Mouse (Mus musculus) midbrain, embryonic 15.5 days (tissue): ENCODE measurements at regions not wholly inside any gene's neighbourhood (a gene's known extent, or its start where the extent isn't known, plus 50 kb on each side); places are given as distances from the start of the nearest gene placed in this dataset.

Experiments
- ATAC-seq: fragments of 200-750 bp; cut with Nextera tagmentation; replicated peaks from 2 replicates; pipeline ENCODE4 v1.8.0; 2017; ENCODE audit warnings: moderate TSS enrichment
- H3K27ac ChIP-seq: fragments of 300-500 bp; sonication (generic); 2 replicates; pipeline ENCODE4 v1.5.1; 2015; ENCODE audit warnings: mild to moderate bottlenecking, inconsistent platforms
- H3K27me3 ChIP-seq: fragments of 300-500 bp; sonication (generic); replicated peaks from 2 replicates; pipeline ENCODE4 v1.6.1; 2015; ENCODE audit warnings: inconsistent platforms
- H3K36me3 ChIP-seq: fragments of 300-500 bp; sonication (generic); replicated peaks from 2 replicates; pipeline ENCODE4 v1.6.1; 2015; ENCODE audit warnings: inconsistent platforms
- H3K4me1 ChIP-seq: fragments of 300-500 bp; sonication (generic); 2 replicates; pipeline ENCODE4 v1.6.1; 2015; ENCODE audit warnings: inconsistent platforms
- H3K4me2 ChIP-seq: fragments of 300-500 bp; sonication (generic); 2 replicates; pipeline ENCODE4 v1.6.1; 2015; ENCODE audit warnings: inconsistent platforms, mild to moderate bottlenecking, moderate library complexity
- H3K4me3 ChIP-seq: fragments of 300-500 bp; sonication (generic); 2 replicates; pipeline ENCODE4 v1.5.1; 2015; ENCODE audit warnings: mild to moderate bottlenecking, inconsistent platforms
- H3K9ac ChIP-seq: fragments of 300-500 bp; sonication (generic); 2 replicates; pipeline ENCODE4 v1.6.1; 2015; ENCODE audit warnings: mild to moderate bottlenecking, inconsistent platforms
- H3K9me3 ChIP-seq: fragments of 300-500 bp; sonication (generic); 2 replicates; pipeline ENCODE4 v1.6.1; 2016; ENCODE audit warnings: inconsistent platforms
- WGBS: fragments of 180-500 bp; shearing (Covaris S2); methylation state at CpG from one replicate; pipeline ENCODE4 v1.1.7; 2015; ENCODE audit warnings: mixed read lengths; 5-methylcytosine and 5-hydroxymethylcytosine counted together

GRCm38 (mm10) chr6:100493558-100493957 is 177.4 kb downstream of the Shq1 start:
- no peak overlapping the region for H3K4me2 ChIP-seq
- no peak for ATAC-seq
- H3K36me3 ChIP-seq, result no peaks in the 10 kb centered on the region
- H3K9ac ChIP-seq, result no peak overlapping the region
- H3K4me1 ChIP-seq, result 0 out of 2 replicates have a peak, but pooled peaks cover 3% of the 10 kb centered on the region
- WGBS, result 61% methylated on average over 1 of the region's 1 CpGs
- H3K27me3 ChIP-seq, result peaks cover 6% of the 10 kb centered on the region; the same call in 1 of the 2 replicates
- no peak overlapping the region for H3K4me3 ChIP-seq
- H3K9me3 ChIP-seq, result no peaks in the 10 kb centered on the region
- H3K27ac ChIP-seq, result no peak overlapping the region

GRCm38 (mm10) chr6:100491811-100492210 is 179.1 kb downstream of the Shq1 start:
- no peak overlapping the region for H3K9ac ChIP-seq
- H3K4me1 ChIP-seq, result 0 out of 2 replicates have a peak, but pooled peaks cover 3% of the 10 kb centered on the region
- peaks cover 6% of the 10 kb centered on the region; the same call in 1 of the 2 replicates for H3K27me3 ChIP-seq
- no peak for ATAC-seq
- no peaks in the 10 kb centered on the region for H3K36me3 ChIP-seq
- H3K4me2 ChIP-seq, result no peak overlapping the region
- no peak overlapping the region for H3K27ac ChIP-seq
- no peaks in the 10 kb centered on the region for H3K9me3 ChIP-seq
- WGBS, result 93% methylated on average over 6 of the region's 6 CpGs
- H3K4me3 ChIP-seq, result no peak overlapping the region

- ATAC-seq, result no peak
- 95% methylated on average over 7 of the region's 7 CpGs for WGBS
Observed at GRCm38 (mm10) chr6:100490920-100491712, 179.8 kb downstream of the Shq1 start.

GRCm38 (mm10) chr6:100483836-100484235 is 187.1 kb downstream of the Shq1 start:
- H3K27ac ChIP-seq, result no peak overlapping the region
- ATAC-seq, result no peak
- H3K36me3 ChIP-seq, result no peaks in the 10 kb centered on the region
- H3K4me1 ChIP-seq, result no peaks in the 10 kb centered on the region
- whole genome bisulfite sequencing, result 90% methylated on average over 3 of the region's 3 CpGs
- peaks cover 6% of the 10 kb centered on the region; the same call in 1 of the 2 replicates for H3K27me3 ChIP-seq
- no peak overlapping the region for H3K4me2 ChIP-seq
- no peak overlapping the region for H3K9ac ChIP-seq
- H3K9me3 ChIP-seq, result 0 out of 2 replicates have a peak, but pooled peaks cover 3% of the 10 kb centered on the region
- H3K4me3 ChIP-seq, result no peak overlapping the region

More at GRCm38 (mm10) chr6:100490920-100491712, 179.8 kb downstream of the Shq1 start:
- H3K9me3 ChIP-seq, result no peaks in the 10 kb centered on the region
- H3K9ac ChIP-seq, result no peak overlapping the region
- peaks cover 6% of the 10 kb centered on the region; the same call in 1 of the 2 replicates for H3K27me3 ChIP-seq
- 0 out of 2 replicates have a peak, but pooled peaks cover 3% of the 10 kb centered on the region for H3K4me1 ChIP-seq
- no peak overlapping the region for H3K4me2 ChIP-seq
- no peaks in the 10 kb centered on the region for H3K36me3 ChIP-seq
- no peak overlapping the region for H3K27ac ChIP-seq
- no peak overlapping the region for H3K4me3 ChIP-seq

GRCm38 (mm10) chr6:100483084-100483810 is 187.7 kb downstream of the Shq1 start:
- Histone ChIP-seq H3K27me3 (peaks cover 6% of the 10 kb centered on the region; the same call in 1 of the 2 replicates), H3K9ac (no peak overlapping the region), H3K36me3 (no peaks in the 10 kb centered on the region), H3K4me1 (no peaks in the 10 kb centered on the region), H3K9me3 (0 out of 2 replicates have a peak, but pooled peaks cover 3% of the 10 kb centered on the region), H3K27ac (no peak overlapping the region), H3K4me2 (no peak overlapping the region), H3K4me3 (no peak overlapping the region)
- 21% methylated on average over 14 of the region's 14 CpGs for WGBS
- ATAC-seq, result no peak

GRCm38 (mm10) chr6:100482572-100482971 is 188.4 kb downstream of the Shq1 start:
- Histone ChIP-seq H3K27me3 (peaks cover 6% of the 10 kb centered on the region; the same call in 1 of the 2 replicates), H3K4me1 (no peaks in the 10 kb centered on the region), H3K4me2 (no peak overlapping the region), H3K9me3 (0 out of 2 replicates have a peak, but pooled peaks cover 3% of the 10 kb centered on the region), H3K36me3 (no peaks in the 10 kb centered on the region), H3K4me3 (no peak overlapping the region), H3K9ac (no peak overlapping the region), H3K27ac (no peak overlapping the region)
- WGBS, result 22% methylated on average over 7 of the region's 7 CpGs
- ATAC-seq, result no peak

- no peak overlapping the region for H3K4me3 ChIP-seq
- no peak overlapping the region for H3K27ac ChIP-seq
- H3K36me3 ChIP-seq, result no peaks in the 10 kb centered on the region
- H3K9ac ChIP-seq, result no peak overlapping the region
- peaks cover 6% of the 10 kb centered on the region; the same call in 1 of the 2 replicates for H3K27me3 ChIP-seq
- no peak for ATAC-seq
- no peak overlapping the region for H3K4me2 ChIP-seq
- H3K9me3 ChIP-seq, result 0 out of 2 replicates have a peak, but pooled peaks cover 3% of the 10 kb centered on the region
- WGBS, result 96% methylated on average over 3 of the region's 3 CpGs
- no peaks in the 10 kb centered on the region for H3K4me1 ChIP-seq
Observed at GRCm38 (mm10) chr6:100480525-100480924, 190.4 kb downstream of the Shq1 start.

GRCm38 (mm10) chr6:100479881-100480280 is 191.1 kb downstream of the Shq1 start:
- 59% methylated on average over 6 of the region's 6 CpGs for WGBS
- no peak overlapping the region for H3K4me2 ChIP-seq
- no peaks in the 10 kb centered on the region for H3K4me1 ChIP-seq
- no peak overlapping the region for H3K27ac ChIP-seq
- no peak overlapping the region for H3K9ac ChIP-seq
- H3K9me3 ChIP-seq, result 0 out of 2 replicates have a peak, but pooled peaks cover 3% of the 10 kb centered on the region
- ATAC-seq, result no peak
- H3K36me3 ChIP-seq, result no peaks in the 10 kb centered on the region
- peaks cover 6% of the 10 kb centered on the region; the same call in 1 of the 2 replicates for H3K27me3 ChIP-seq
- H3K4me3 ChIP-seq, result no peak overlapping the region

GRCm38 (mm10) chr6:100479455-100479854 is 191.5 kb downstream of the Shq1 start:
- Histone ChIP-seq H3K27me3 (peaks cover 6% of the 10 kb centered on the region; the same call in 1 of the 2 replicates), H3K4me2 (no peak overlapping the region), H3K27ac (no peak overlapping the region), H3K9me3 (0 out of 2 replicates have a peak, but pooled peaks cover under 1% of the 10 kb centered on the region), H3K4me1 (no peaks in the 10 kb centered on the region), H3K9ac (no peak overlapping the region), H3K36me3 (no peaks in the 10 kb centered on the region), H3K4me3 (no peak overlapping the region)
- WGBS, result 81% methylated on average over 4 of the region's 4 CpGs
- ATAC-seq, result no peak

- ATAC-seq, result no peak
- 92% methylated on average over 6 of the region's 6 CpGs for WGBS
Observed at GRCm38 (mm10) chr6:100476550-100477366, 189.5 kb upstream of the Rybp start.

GRCm38 (mm10) chr6:100475341-100475955 is 188.2 kb upstream of the Rybp start:
- ATAC-seq, result no peak
- H3K9me3 ChIP-seq, result no peaks in the 10 kb centered on the region; the same call in 1 of the 2 replicates
- H3K9ac ChIP-seq, result no peak overlapping the region
- H3K4me1 ChIP-seq, result no peaks in the 10 kb centered on the region
- H3K4me3 ChIP-seq, result no peak overlapping the region
- 46% methylated on average over 4 of the region's 4 CpGs for WGBS
- no peak overlapping the region for H3K27ac ChIP-seq
- H3K4me2 ChIP-seq, result no peak overlapping the region
- H3K27me3 ChIP-seq, result 0 out of 2 replicates have a peak, but pooled peaks cover 2% of the 10 kb centered on the region
- no peaks in the 10 kb centered on the region for H3K36me3 ChIP-seq

More at GRCm38 (mm10) chr6:100476550-100477366, 189.5 kb upstream of the Rybp start:
- Histone ChIP-seq H3K4me2 (no peak overlapping the region), H3K4me3 (no peak overlapping the region), H3K9ac (no peak overlapping the region), H3K36me3 (no peaks in the 10 kb centered on the region), H3K4me1 (no peaks in the 10 kb centered on the region), H3K9me3 (no peaks in the 10 kb centered on the region; the same call in 1 of the 2 replicates), H3K27me3 (peaks cover 2% of the 10 kb centered on the region; the same call in 1 of the 2 replicates), H3K27ac (no peak overlapping the region)
